Mouse (Mus musculus) cerebellum, postnatal 25 days (tissue): ENCODE results near the gene Gm10295.

Experiments
- DNase-seq, 2 experiments: peaks; one replicate each; pipeline ENCODE4 v3.0.0; 2021; ENCODE audit warnings: mixed read lengths in 2 of 2

Gm10295 gene

DNA sequence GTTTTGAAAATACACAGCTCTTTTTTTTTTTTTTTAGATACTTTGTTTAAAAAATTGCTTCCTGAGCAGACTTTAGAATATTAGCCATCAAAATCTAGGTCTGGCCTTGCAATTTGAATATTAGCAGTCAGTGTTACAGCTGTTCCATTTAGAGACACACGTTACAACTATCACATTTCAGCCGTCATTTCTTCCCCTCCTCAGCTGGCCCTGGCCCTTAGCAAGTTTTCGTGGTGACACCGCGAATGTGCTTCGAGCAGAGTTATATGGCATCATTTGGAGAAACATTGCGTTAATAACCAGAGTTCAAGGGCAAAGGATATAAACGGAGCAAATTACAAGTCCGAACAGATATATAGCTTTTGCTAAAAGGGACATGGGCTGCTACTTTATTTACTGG, 2.4 kb downstream of the Gm10295 start:
- DNase-seq = no peak

DNA sequence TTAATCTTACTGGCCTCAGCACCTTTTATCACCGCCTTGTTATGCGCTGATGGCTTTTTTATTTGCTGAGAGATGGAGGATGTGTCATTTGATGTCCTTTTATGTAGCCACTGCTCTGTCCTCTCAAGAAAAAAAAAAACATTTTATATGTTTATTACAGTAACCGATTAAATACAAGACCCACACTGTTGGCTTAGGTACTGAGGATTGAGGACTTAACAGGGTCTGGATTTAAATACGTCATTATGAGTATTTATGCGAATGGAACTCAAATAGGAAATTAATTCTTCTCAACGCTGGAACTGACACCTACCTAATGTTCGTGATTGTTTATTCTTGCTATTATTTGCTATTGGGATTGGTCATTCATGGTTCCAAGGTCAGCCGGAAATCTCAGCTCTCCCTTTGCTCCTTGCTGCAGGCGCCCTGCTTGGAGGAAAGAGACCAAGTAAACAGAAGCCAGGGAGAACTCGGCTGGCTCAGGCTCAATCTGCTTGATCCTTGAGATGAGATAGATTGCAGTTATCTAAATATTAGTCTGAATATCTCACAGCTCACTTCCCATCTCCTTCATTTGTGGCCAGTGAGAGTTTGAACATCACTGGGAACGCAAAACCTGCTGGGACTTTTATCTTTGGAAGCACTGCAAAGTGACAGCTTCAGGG, 26.2 kb downstream of the Gm10295 start:
- no peak for DNase-seq

DNA sequence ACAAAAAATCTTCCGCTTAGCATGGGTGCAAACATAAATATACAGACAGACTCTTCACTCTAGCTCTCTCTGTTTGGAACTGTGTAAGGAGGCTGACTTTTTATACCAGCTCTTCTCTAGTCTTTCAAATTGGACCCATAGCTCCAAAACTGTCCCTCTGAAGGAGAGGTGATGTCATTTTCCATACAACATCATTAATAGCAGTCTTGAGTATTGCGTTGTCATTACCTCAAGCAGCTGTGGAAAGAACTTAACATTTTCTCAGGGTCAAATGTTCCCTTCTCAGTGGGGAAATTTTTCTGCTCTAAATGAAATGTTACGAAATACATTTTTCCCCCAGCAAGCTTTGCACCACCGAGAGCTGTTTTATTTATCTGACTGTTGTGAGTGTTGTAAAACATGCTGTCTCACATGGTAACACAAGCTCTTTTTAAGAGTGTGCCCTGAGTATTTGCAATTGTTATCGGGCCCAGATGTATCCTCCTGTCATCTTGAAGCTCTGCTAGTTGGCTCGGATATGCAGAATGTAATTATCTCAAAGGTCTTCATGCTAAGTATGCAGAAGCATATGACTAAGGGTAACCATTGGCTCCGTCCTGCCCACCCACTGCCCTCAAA, 38.0 kb downstream of the Gm10295 start:
- DNase-seq = no peak

DNA sequence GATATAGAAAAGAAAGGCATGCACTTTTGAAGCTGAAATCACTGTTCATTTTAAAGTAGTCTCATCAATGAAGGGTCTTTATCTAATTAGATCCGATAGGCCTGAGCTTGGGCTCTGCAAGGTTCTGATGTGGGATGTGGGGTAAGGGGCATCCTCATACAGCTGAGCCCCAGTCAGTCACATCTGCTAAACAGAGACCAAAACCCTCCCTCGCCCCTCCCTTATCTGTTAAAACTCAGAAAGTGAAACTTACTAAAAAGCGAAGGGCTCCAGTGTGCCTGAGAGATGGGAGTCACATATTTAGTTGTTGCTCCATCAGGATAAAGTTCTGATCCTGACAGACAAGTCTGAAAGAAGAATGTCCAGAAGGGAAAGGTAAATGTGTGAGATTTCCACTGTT, 38.9 kb downstream of the Gm10295 start:
- no peak for DNase-seq

DNA sequence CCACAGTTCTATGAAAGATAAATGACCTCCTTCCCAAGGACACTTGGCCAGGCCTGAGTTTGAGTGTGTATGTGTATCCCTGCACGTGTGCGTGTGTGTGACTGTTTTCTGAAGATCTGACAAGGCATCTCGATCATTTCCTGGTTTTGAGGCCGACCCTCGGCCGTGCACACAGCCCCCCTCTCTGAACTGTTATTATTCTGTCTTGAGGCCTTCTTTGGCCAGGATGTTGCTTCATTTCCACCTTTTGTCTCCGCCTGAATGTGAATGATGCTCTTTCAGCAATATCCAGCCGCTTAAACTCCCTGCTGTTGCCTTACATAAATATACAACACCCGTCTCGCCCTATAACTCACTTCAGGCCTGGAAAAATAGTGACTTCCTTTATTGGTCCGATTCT, 39.9 kb downstream of the Gm10295 start:
- no peak for DNase-seq

DNA sequence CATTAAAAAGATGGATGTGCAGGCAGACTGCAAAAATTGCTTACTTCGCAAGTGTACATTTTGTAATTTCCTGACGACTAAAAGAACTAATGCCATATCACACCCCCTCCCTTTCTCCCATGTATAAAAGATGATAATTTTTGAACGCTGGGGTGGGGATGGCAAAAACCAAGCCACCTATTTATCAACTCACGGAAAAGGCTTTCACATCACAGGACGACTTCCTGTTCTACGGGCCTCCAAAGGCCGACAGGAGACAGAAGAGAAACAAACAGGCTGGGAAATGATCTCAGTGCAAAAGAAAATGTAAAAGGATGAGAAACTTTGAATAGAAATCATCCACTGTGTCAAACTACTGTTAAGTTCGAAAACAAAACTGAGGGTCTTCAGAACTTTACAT, 43.2 kb downstream of the Gm10295 start:
- no peak for DNase-seq

DNA sequence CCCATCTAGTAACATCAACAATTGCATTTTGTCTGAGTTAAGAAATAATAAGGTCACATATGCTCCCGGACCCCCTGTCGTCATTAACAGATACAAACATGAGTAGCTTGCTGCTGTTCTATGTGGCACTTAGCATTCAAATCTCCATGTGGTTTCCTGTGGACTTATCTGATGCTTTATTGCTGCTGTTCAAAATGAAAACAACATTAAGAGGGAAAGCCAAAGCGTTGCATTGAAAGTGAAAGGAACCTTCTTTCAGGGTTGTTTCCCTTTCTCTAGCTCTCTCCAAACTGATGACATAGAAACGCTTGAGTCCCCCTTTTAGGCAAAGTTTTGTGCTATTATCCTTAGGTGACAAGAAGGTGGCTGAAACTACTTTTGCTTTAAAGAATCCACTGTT, 48.6 kb downstream of the Gm10295 start:
- DNase-seq = no peak
